Mouse (Mus musculus) lung, adult 2 months (tissue): ENCODE measurements at regions not wholly inside any gene's neighbourhood (a gene's known extent, or its start where the extent isn't known, plus 50 kb on each side); places are given as distances from the start of the nearest gene placed in this dataset.

Experiments used
- CTCF ChIP-seq: fragments of 200-500 bp; IDR thresholded peaks from 2 replicates; pipeline ENCODE4 v1.5.1; 2011; ENCODE audit warnings: mild to moderate bottlenecking, low read length, control low read depth; ENCODE audit not compliant: insufficient read depth
- POLR2A ChIP-seq: fragments of 200-500 bp; IDR thresholded peaks from 2 replicates; pipeline ENCODE4 v1.6.1; 2011; ENCODE audit warnings: low read depth, mild to moderate bottlenecking, control low read depth, low read length, borderline replicate concordance; ENCODE audit errors: extremely low read depth

DNA sequence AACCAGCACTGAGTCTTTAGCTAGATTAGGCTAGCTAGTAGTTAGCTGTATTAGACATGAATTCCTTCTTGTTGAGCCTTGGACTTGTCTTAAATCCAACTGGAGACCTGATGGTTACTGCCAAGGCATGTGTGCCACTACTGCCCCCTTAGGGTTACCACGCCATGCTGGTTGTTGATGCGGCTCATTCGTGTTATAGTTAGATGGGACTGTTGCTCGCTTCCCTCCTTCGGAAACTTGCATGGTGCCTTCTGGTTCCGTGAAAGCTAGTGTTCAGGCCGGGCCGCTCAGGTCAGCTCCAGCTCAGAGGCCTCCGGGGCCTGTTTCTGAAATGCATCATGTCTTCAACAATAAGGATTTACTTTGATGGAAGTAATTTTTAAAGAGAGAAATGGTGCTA lies 79.6 kb downstream of the Pttg1 start:
- no peak for TF ChIP-seq POLR2A
- no peak for TF ChIP-seq CTCF
